In the genomic region with DNA sequence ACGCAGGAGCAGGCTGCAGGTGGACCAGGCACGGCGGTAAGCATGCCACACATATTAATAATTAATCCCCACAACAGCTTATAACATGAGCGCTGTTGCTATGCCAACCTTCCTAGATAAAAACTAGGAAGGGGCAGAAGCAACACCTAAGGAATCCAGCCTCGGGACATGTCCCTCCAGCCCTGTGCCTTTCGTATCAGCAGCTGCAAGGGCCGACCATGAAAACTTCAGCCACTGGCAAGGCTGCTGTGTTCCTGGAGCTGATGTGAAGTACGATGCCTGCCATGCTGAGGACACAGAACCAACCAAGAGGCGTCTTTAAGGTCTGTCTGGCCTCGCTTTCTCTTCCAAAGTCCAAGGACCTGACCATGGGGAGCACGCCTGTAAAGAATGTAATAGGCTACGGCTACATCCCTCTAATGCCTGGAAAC, we compare ENCODE assay signal across 9 mouse cellular contexts. TPM values are rescaled to one million over a fixed set of nuclear protein-coding genes. Genes with fewer than 3 reads are reported as not detected.
A peak's percentile ranks its signal among the peaks of the same experiment; 100 is the strongest.
DNase-seq lines count a peak whose midpoint lies in the region; ATAC-seq and TF ChIP-seq lines count a peak whose summit lies in the region.
"Had no signal": no experiment of that assay in that cellular context is flagged by ENCODE, and none has a peak within 500 bp of the region (broad histone marks: within the 10 kb centered on the region; RNA-seq: fewer than 3 reads in every experiment).

No protein-coding gene starts in this region.

- H3K4me2 ChIP-seq in limb, embryonic 13.5 days (replicated peaks): peak overlapping the region; percentile 21
- H3K4me2 ChIP-seq in intestine, embryonic 15.5 days (replicated peaks): peak overlapping the region; percentile 74

- TF ChIP-seq POLR2A in ES-Bruce4 (IDR thresholded peaks at IDR 0.05; ENCODE audit: insufficient read depth, low read length): no peak

- H3K9me3 ChIP-seq in limb, embryonic 13.5 days: no peaks in the 10 kb centered on the region
- no peaks in the 10 kb centered on the region for H3K9me3 ChIP-seq in limb, embryonic 10.5 days (replicated peaks)
- H3K9me3 ChIP-seq in ES-Bruce4 (replicated peaks; ENCODE audit: control insufficient read depth, insufficient read depth, low read length, poor library complexity, severe bottlenecking): no peaks in the 10 kb centered on the region
- H3K9me3 ChIP-seq in intestine, embryonic 15.5 days: no peaks in the 10 kb centered on the region

- ATAC-seq in limb, embryonic 13.5 days (ENCODE audit: low FRiP score, low read depth): no peak
- ATAC-seq in intestine, embryonic 15.5 days: peak; percentile 51

- peaks cover 32% of the 10 kb centered on the region for H3K36me3 ChIP-seq in limb, embryonic 13.5 days
- peaks cover 57% of the 10 kb centered on the region for H3K36me3 ChIP-seq in limb, embryonic 10.5 days
- peaks cover 19% of the 10 kb centered on the region for H3K36me3 ChIP-seq in ES-Bruce4 (ENCODE audit: control insufficient read depth, insufficient read depth, low read length, poor library complexity, severe bottlenecking)
- H3K36me3 ChIP-seq in intestine, embryonic 15.5 days: peaks cover 5% of the 10 kb centered on the region; the same call in 1 of the 2 replicates

- TF ChIP-seq CTCF in ES-Bruce4 (IDR thresholded peaks at IDR 0.05; ENCODE audit: low read depth, low read length): no peak

- TF ChIP-seq EP300 in ES-Bruce4 (IDR thresholded peaks at IDR 0.05; ENCODE audit: insufficient read depth, low read depth, low read length): no peak

- peaks cover 56% of the 10 kb centered on the region for H3K4me1 ChIP-seq in limb, embryonic 13.5 days
- H3K4me1 ChIP-seq in limb, embryonic 10.5 days: peaks cover 38% of the 10 kb centered on the region
- peaks cover 4% of the 10 kb centered on the region for H3K4me1 ChIP-seq in ES-Bruce4 (ENCODE audit: control insufficient read depth, insufficient read depth, low read length)
- peaks cover 11% of the 10 kb centered on the region; the same call in 1 of the 2 replicates for H3K4me1 ChIP-seq in intestine, embryonic 15.5 days (replicated peaks)

- H3K27ac ChIP-seq in limb, embryonic 13.5 days: no peak overlapping the region
- no peak overlapping the region for H3K27ac ChIP-seq in limb, embryonic 10.5 days
- no peak overlapping the region for H3K27ac ChIP-seq in ES-Bruce4 (ENCODE audit: insufficient read depth, low read length)
- H3K27ac ChIP-seq in intestine, embryonic 15.5 days: peak overlapping the region; percentile 56

- no peak overlapping the region for H3K9ac ChIP-seq in limb, embryonic 13.5 days
- H3K9ac ChIP-seq in ES-Bruce4 (ENCODE audit: low read depth, poor library complexity, severe bottlenecking): peak overlapping the region; percentile 67; the same call in 1 of the 2 replicates
- no peak overlapping the region for H3K9ac ChIP-seq in intestine, embryonic 15.5 days

- WGBS in limb, embryonic 13.5 days: 91% methylated on average over 12 of the region's 12 CpGs
- 93% methylated on average over 12 of the region's 12 CpGs for WGBS in limb, embryonic 10.5 days
- 56% methylated on average over 12 of the region's 12 CpGs for WGBS in intestine, embryonic 15.5 days
- 27% methylated on average over 12 of the region's 12 CpGs for WGBS in large intestine, adult 2 months

- DNase-seq in limb, embryonic 10.5 days (ENCODE audit: low spot score): no peak
- DNase-seq in large intestine, adult 2 months (ENCODE audit: low read depth, low spot score): peak; percentile 75
- DNase-seq in testis, postnatal 10 days (ENCODE audit: low spot score): no peak
- no peak for DNase-seq in urinary bladder, postnatal 14 days (ENCODE audit: low spot score)
- no peak for DNase-seq in urinary bladder, postnatal 10 days (ENCODE audit: low spot score)
- DNase-seq: retina, postnatal 1 day had no signal

- no peaks in the 10 kb centered on the region for H3K27me3 ChIP-seq in limb, embryonic 13.5 days
- no peaks in the 10 kb centered on the region for H3K27me3 ChIP-seq in limb, embryonic 10.5 days (ENCODE audit: low read depth, poor library complexity, severe bottlenecking)
- no peaks in the 10 kb centered on the region for H3K27me3 ChIP-seq in ES-Bruce4 (ENCODE audit: control insufficient read depth, insufficient read depth, low read length, poor library complexity, severe bottlenecking)
- no peaks in the 10 kb centered on the region for H3K27me3 ChIP-seq in intestine, embryonic 15.5 days (replicated peaks)

- no peak overlapping the region for H3K4me3 ChIP-seq in limb, embryonic 13.5 days
- no peak overlapping the region for H3K4me3 ChIP-seq in limb, embryonic 10.5 days
- no peak overlapping the region for H3K4me3 ChIP-seq in ES-Bruce4 (ENCODE audit: low read depth, low read length)
- 0 out of 2 replicates have a peak overlapping the region, but pooled peaks have one; percentile 11 for H3K4me3 ChIP-seq in intestine, embryonic 15.5 days (replicated peaks)

RNA-seq across cellular contexts. Expression of gene Myom1, which starts 14.1 kb away (rescaled TPM):
- 15.0 and 15.2 TPM in 2 replicates for polyA plus RNA-seq in limb, embryonic 13.5 days (2015; fragmentation: Nextera tagmentation; extraction: Ambion mirVana)
- polyA plus RNA-seq in limb, embryonic 10.5 days (2016; fragmentation: Nextera tagmentation; extraction: Ambion mirVana): 2.5 and 4.2 TPM in 2 replicates
- 2.3 and 2.8 TPM in 2 replicates for polyA plus RNA-seq in ES-Bruce4 (2011; ENCODE audit: insufficient read depth, insufficient read length, low read depth, missing spikeins)
- polyA plus RNA-seq in intestine, embryonic 15.5 days (2015; fragmentation: Nextera tagmentation; extraction: Ambion mirVana): 11.1 and 12.6 TPM in 2 replicates
- 7.3 and 10.8 TPM in 2 replicates for polyA plus RNA-seq in large intestine, adult 2 months (2012; rRNA removed)

RNA-seq across cellular contexts. Expression of gene Myl12a, which starts 14.3 kb away (rescaled TPM):
- 700 and 703 TPM in 2 replicates for polyA plus RNA-seq in limb, embryonic 13.5 days (2015; fragmentation: Nextera tagmentation; extraction: Ambion mirVana)
- 478 and 483 TPM in 2 replicates for polyA plus RNA-seq in limb, embryonic 10.5 days (2016; fragmentation: Nextera tagmentation; extraction: Ambion mirVana)
- 626 and 676 TPM in 2 replicates for polyA plus RNA-seq in ES-Bruce4 (2011; ENCODE audit: insufficient read depth, insufficient read length, low read depth, missing spikeins)
- polyA plus RNA-seq in intestine, embryonic 15.5 days (2015; fragmentation: Nextera tagmentation; extraction: Ambion mirVana): 490 and 556 TPM in 2 replicates
- polyA plus RNA-seq in large intestine, adult 2 months (2012; rRNA removed): 126 and 152 TPM in 2 replicates
